Mouse (Mus musculus) layer of hippocampus, adult 9-11 months (tissue): ENCODE results near the gene Chek1.

Source experiments
- DNase-seq: peaks from one replicate; pipeline ENCODE4 v3.0.0; 2022

Chek1 gene

DNA sequence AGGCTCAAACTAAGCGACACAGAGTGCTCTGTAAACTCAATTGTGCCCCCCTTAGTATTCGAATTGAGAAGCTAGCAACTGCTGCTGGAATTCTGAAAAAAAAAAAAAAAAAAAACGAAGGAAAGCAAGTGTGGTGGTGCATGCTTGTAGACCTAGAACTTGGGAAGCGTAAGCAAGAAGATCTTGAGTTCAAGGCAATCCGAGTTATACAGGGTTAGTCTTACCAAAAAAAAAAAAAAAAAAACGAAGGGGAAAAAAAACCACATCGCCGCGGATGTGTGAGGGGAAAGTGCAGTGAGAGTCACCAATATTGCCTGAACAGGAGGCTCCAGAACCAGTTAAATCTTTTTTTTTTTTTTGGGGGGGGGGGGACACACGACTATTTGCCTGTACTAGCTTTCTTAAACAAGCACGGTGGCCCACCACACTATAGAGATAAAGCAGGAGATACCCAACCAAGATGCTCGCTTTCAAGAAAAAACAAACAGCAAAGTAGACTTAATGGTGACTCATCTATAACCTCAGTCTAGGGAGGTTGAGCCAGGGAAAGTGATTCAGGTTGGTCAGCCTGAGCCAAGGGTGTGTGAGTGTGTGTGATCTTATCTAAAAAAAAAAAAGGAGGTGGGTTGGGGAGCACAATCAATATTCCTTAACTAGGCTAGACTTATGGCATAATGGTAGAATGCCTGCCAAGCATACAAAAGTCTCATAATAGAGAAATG is at the start of gene Chek1:
Gene Chek1, minus strand, starts transcription at position 32 of the 722 bp plus-strand sequence.
- no peak for DNase-seq

DNA sequence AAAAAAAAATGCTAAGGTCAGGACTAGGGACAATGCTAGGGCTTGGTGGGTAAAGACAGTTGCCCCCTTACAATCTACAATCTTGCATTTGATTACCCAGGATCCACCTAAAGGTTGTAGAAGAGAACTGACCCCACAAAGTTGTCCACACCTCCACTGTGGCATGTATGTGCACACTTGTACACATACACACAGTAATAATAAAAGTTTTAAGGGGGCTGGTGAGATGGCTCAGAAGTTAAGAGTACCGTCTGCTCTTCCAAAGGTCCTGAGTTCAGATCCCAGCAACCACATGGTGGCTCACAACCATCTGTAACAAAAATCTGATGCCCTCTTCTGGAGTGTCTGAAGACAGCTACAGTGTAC is 42.2 kb upstream of the Chek1 start:
- DNase-seq, result no peak

DNA sequence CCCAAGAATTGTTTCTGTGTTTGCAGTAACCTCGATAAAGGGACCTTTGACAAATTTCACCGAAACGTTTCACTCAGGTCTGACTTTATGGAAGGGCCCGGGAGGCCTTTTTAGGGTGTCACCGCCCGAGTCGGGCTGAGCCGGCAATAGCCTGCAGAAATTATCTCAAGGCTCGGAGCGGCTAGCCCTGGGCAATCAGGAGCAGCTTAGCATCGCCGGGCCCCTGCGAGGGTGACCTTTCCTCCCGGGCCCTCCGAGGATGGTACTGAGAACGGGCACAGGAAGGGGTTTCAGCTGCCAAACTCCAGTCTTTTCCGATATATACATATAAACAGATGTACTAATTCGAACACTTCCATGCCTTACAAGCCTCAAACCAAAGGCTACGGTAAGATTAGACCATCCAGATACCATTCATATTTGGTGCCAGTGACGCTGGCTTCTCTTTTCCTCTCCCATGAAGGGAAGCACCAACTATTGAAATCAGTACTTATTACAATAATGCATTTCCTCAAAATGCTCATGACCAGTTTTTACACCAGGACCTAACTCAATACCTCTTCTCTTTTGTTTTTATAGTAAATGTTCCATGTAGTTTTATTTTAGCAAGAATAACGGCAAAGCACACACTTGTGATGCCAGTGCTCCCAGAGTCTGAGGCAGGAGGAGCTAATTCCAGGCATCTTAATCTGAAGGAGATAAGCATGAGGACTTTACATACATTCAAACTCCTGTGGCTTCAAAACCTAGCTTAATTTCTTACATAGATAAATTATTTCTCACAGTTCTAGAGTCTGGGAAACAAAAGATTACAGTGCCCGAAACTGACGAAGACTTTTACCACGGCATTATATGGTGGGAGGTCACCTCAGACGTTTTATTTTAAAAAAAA is 41.5 kb upstream of the Chek1 start:
- no peak for DNase-seq

DNA sequence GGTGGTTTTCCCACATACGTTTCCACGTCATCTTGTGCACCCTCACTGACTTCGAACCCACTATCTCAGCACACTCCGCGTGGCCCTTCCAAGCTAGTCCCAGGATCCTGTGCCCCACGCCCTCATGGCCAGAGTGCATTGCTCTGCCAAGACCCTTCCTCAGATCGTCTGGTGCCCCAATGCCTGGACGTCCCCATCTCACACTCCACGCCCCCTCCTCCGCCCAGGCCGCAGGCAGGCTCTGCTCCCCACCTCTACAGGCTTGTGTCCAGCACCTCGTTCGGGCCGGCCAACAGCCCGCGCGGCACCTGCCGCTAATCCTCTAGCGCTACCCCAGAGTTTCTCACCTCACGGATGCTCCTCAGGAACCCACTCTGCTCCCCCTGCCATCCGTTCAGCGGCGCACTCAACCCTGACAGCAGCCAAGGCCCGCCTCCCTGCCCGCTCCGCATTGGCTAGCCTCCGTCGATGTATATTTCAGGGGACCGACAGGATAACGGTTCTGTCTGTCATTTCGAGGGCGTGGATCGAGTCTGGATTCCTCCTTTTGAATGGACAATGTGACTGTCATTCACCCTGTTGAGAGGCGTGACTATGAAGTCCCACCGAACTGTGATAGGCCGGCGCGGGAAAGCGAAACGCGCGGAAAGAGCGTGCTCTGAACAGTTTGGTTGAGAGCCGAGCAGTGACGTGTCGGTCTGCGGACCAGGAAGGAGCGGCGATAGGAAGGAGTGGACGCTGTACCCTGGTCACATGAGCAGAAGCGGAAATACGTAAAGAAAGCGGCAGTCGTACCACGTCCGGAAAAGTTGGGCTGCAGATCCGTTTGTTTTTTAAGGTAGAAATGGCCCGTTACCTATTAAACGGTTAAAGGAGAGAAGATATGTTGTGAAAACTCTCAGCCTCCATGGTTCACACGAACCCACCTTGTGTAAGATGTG is 40.6 kb upstream of the Chek1 start, which contains the start of gene Stt3a:
Gene Stt3a, minus strand, starts transcription at position 477 of the 941 bp plus-strand sequence.
- DNase-seq, result peak; percentile 100

DNA sequence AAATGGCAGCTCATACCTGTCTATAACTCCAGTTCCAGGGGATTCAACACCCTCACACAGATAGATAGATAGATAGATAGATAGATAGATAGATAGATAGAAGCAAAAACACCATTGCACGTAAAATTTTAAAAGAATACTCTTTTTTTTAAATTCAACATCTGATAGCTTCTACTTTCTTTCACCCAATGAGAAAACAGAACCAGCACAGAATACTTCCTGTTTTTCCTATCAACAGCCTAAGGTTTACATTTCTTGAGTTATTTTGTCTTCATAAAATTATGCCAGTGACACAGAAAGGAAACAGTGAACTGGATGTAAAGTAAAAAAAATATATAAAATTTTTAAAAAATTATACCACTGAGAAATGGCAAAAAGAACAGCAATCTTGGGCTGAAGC is 37.5 kb upstream of the Chek1 start:
- no peak for DNase-seq

DNA sequence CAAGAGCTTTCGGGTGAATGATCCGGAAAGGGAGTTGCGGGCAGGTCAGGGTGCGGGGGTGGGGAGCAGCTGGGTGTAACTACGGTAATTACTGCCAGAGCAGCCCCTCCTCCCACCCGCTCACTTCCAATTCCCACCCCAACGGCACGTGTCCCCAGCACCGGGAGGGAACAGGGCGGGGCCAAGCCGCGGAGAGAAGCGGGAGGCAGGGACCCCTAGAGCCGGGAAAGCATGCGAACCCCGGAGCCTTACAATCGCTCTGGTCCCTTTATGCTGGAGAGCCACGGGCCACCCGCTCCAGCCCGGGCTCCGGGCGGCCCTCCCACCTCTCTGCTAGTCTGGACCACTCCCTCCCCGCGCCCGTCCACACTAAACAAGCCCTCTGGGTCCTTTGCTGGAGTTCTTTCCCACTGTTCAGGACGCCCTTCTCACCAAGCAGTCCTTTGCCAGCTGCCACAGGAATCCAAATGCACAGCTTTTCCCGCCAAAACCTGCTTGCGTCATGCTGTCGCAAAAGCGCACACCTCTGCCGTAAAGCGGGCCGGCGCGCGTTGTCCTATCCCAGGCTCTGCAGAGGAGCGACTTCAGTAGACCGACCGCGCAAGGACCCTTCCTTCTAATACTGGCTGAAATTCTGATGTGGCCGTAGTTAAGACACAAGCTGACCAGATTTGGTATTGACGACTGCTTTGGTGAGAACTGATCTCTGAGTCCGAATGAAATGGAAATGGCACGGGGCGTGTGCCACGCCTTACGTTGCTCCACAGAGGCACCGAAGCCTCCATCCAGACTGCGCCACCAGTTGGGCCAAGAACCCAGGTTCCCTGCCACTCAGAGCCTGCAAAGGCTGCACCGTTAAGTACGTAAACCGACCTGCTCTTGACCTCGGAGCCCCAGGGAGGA is 483 bp downstream of the Chek1 start:
- DNase-seq, result peak; percentile 91

DNA sequence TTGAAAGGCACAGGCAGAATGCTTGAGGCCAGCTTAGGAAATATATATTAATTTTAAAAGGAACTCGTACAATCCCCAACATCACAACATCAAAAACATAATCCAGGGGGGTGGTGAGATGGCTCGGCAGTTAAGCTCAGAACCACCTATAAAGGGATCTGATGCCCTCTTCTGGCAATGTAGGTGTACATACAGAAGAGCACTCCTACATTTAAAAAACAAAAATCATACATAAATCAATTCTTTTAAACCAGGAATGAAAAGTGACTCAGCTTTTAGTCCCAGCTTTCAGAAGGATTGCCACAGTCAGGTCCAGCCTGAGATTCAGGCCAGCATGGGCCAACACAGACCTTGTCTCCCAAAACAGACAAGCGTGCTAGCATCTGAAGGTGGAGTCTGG is 10.2 kb downstream of the Chek1 start:
- DNase-seq, result no peak

DNA sequence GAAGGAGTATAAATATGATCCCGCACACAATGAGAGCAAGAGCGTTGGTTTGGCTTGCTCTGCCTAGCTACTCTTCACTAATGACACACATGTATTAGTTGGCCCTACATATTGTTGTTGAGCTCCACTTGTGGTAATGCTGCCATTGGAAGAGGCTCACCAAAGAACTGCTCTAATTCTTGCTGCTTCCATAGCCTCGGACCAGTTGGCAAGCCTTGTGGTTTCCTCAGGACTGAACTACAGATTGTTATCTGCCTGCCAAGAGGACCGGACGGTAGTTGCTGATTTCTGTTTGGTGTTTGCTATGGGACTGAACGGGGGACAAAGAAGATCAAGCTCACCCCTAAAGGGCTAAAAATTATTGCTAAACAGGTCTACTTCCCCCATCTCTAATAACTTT is 19.6 kb downstream of the Chek1 start:
- DNase-seq, result no peak

DNA sequence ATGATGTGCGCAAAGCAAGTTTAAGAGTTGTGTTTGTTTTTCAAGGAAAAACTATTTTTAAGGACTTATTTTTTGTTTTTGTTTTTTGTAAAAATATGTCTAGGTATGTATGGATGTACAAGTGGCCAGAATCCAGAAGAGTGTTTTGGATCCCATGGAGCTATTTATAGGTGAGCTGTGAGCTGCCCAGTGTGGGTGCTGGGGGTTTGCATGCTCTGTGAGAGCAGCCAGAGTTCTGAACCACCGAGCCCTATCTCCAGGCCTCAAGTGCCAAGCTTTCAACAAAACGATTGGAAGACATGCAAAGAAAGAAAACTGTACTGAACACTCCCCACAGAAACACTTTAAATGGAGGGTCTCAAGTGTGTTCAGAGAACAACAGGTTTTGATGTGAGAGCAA is 20.9 kb downstream of the Chek1 start:
- no peak for DNase-seq

DNA sequence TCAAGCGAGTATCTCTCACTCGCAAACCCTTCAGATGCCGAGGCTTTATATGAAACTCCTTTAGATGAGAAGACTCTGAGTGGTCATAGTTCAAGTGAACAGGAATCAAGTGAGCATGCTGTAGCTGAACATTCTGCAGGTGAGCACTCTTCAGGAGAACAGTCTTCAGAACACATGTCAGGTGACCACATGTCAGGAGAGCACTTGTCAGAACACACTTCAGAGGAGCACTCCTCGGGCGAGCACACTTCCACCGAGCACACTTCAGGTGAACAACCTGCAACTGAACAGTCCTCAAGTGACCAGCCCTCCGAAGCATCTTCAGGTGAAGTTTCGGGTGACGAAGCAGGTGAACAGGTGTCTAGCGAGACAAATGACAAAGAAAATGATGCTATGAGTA is 32.6 kb downstream of the Chek1 start:
- DNase-seq, result no peak

DNA sequence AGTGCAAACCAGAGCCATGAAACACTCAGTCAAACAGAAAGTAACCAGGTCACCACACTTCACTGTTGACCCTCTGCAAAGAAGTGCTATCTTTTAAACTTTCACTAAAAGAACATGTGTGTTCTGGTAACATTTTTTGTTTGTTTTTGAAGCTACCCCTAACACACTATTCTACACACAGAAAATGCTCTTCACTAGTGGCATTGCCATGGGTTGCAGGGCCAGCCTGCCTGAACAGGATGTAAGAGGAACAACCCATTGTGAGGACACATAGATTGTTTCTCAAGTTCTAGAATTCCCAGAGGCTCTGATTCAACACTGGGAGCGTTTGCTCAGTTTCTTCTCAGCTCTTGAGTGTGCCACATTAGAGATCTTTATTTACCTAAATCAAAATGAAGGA is 33.9 kb downstream of the Chek1 start, which contains the start of gene Acrv1:
Gene Acrv1, plus strand, starts transcription at position 301 of the 400 bp plus-strand sequence.
- no peak for DNase-seq

DNA sequence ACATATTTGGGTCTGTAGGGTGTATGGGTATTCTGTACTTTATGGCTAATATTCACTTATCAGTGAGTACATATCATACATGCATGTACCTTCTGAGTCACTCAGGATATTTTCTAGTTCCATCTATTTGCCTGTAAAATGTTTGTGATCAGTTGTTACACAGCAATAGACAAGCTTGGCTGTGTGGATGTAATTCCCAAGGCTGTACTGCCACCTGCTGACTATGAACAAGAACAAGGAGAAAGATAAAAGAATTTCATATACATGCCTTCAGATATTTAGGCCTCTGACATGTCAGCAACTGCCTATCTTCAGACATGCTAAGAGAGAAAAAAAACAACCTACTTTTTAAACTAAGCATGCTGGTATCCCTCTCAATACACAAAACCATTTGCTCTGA is 39.5 kb downstream of the Chek1 start:
- no peak for DNase-seq

DNA sequence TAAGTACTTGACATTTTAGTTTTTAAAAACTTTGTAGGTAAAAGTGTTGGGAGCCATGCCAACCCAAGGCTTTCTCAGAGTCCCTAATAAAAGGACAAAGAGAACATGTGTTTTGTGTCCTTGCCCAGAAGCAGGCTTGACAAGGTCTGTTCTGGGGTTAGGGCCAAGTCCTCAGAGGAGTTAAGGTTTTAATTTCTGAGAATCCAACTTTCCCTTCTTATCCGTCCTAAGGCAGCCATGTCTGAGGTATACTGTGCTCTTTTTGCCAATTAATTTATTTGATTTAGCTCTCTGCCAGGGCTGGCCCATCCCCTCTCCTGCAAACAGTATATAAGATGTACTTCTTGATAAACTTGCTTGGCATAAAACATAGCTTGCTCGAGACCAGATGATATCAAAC is 45.4 kb downstream of the Chek1 start:
- no peak for DNase-seq
